In the genomic region with DNA sequence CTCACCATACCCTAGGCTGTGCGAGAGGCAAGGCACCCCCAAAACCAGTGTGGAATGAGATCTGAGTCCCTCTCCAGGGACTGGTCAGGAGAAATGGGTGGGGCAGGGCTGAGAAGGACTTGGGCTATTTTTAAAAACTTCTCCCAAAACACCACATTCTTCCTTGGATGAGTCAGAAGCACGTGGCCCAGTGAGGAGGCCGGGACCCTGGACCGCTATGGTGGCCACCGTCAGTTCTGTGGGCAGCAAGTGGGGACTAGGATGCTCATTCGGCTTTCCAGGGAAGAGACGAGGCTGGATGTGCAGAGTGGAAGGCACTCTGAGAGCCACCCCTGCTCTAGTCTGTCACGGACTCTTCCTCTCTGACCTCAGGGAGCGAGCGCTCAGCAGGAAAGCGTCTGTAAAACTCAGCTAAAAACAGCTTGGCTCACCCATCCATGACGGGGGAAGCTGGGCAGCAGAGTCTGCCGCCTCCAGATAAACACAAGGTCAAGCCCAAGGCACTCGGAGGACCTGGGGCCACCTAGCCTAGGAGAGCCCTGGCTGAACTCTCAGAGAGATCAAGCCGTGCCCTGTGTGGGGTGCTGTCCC, we compare ENCODE assay signal across 8 mouse cellular contexts. TPM values are rescaled to one million over a fixed set of nuclear protein-coding genes. Genes with fewer than 3 reads are reported as not detected.
DNase-seq lines count a peak whose midpoint lies in the region; ATAC-seq lines count a peak whose summit lies in the region.

No protein-coding gene starts in this region.

- no peak overlapping the region for H3K9ac ChIP-seq in hindbrain, embryonic 12.5 days

- H3K4me1 ChIP-seq in hindbrain, embryonic 10.5 days (replicated peaks), result peaks cover 81% of the 10 kb centered on the region
- H3K4me1 ChIP-seq in hindbrain, embryonic 12.5 days, result peaks cover 55% of the 10 kb centered on the region

- ATAC-seq in hindbrain, embryonic 12.5 days (ENCODE audit: low FRiP score), result no peak

- H3K9me3 ChIP-seq in hindbrain, embryonic 10.5 days, result no peaks in the 10 kb centered on the region
- H3K9me3 ChIP-seq in hindbrain, embryonic 12.5 days (replicated peaks), result no peaks in the 10 kb centered on the region

- no peak overlapping the region for H3K4me3 ChIP-seq in hindbrain, embryonic 10.5 days
- H3K4me3 ChIP-seq in hindbrain, embryonic 12.5 days, result no peak overlapping the region

- WGBS in hindbrain, embryonic 10.5 days, result 34% methylated on average over 15 of the region's 15 CpGs
- 39% methylated on average over 15 of the region's 15 CpGs for WGBS in hindbrain, embryonic 12.5 days

- H3K27ac ChIP-seq in hindbrain, embryonic 10.5 days, result peak overlapping the region; percentile 77
- H3K27ac ChIP-seq in hindbrain, embryonic 12.5 days, result no peak overlapping the region

- no peak for DNase-seq in hindbrain, embryonic 10.5 days (ENCODE audit: low spot score)
- peak; percentile 92 for DNase-seq in NIH3T3 (ENCODE audit: low read depth)
- DNase-seq in gastrocnemius, postnatal 14 days, result peak; percentile 59
- DNase-seq in kidney, adult 18-20 months, result peak; percentile 78
- peak; percentile 41 for DNase-seq in lung, postnatal 25 days (ENCODE audit: low spot score)
- DNase-seq in spleen, adult 18-20 months, result no peak
- no peak for DNase-seq in embryo, embryonic 11 days

- no peak overlapping the region for H3K4me2 ChIP-seq in hindbrain, embryonic 12.5 days (replicated peaks)

- no peaks in the 10 kb centered on the region for H3K27me3 ChIP-seq in hindbrain, embryonic 10.5 days (ENCODE audit: insufficient read depth, poor library complexity, severe bottlenecking)
- H3K27me3 ChIP-seq in hindbrain, embryonic 12.5 days, result no peaks in the 10 kb centered on the region

- H3K36me3 ChIP-seq in hindbrain, embryonic 10.5 days, result peaks cover 40% of the 10 kb centered on the region
- peaks cover 11% of the 10 kb centered on the region for H3K36me3 ChIP-seq in hindbrain, embryonic 12.5 days

- intact Hi-C loops in gastrocnemius, postnatal 14 days (cut with DNase I; ENCODE audit: low total_unique reads), result no loop called here

RNA-seq across cellular contexts. Expression of a gene that starts 35.1 kb away (rescaled TPM):
- polyA plus RNA-seq in hindbrain, embryonic 10.5 days (2016; fragmentation: Nextera tagmentation; extraction: Ambion mirVana), result 23.7 and 32.3 TPM in 2 replicates
- polyA plus RNA-seq in hindbrain, embryonic 12.5 days (2016; fragmentation: Nextera tagmentation; extraction: Ambion mirVana), result 31.2 and 31.7 TPM in 2 replicates
- total RNA-seq in gastrocnemius, postnatal 14 days (2021), result 10 to 100 TPM; 39.2 to 49.0 TPM

Comparison
In these comparisons a context has a peak if more than half of its experiments do, and no peak if none do; other contexts are left out.
1. DNase-seq: peak in NIH3T3 (single experiment), gastrocnemius, postnatal 14 days (single experiment), kidney, adult 18-20 months (single experiment) and lung, postnatal 25 days (single experiment); none in hindbrain, embryonic 10.5 days (single experiment), spleen, adult 18-20 months (0 of 2) and embryo, embryonic 11 days (single experiment).